Mouse (Mus musculus) mature B cell (primary cell): ENCODE measurements around the gene A630001G21Rik.

Source experiments
- in situ Hi-C: fragments of 300-500 bp; cut with MboI; formaldehyde crosslinking; loops from 2 replicates; pipeline ENCODE4 v1.14.3; 2019

A630001G21Rik gene

GRCm38 (mm10) chr1:85735463-85736123, 42.9 kb downstream of the A630001G21Rik start:
- in situ Hi-C loops = no loop called here

GRCm38 (mm10) chr1:85734511-85734910, 43.9 kb downstream of the A630001G21Rik start:
- in situ Hi-C loops = no loop called here

GRCm38 (mm10) chr1:85732581-85732980, 45.9 kb downstream of the A630001G21Rik start:
- in situ Hi-C loops = no loop called here

DNA sequence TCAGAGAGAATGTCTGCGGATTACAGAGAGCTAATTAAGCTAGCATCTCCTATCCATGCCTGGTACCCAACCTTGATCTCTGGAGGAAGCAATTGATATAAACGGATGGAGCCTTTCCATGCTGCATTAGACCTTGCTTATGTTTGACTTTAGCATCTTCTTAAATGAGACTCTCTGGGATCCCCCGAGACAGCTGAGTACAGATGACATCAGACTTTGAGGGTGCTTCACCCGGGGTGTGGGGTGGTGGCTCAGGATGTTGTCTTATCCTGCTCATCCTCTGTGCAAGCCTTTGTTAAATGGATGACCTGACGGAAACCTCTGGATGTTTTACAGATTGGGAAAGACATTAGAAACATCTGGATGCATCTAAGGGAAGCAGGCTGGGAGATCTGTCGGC, 48.0 kb downstream of the A630001G21Rik start:
- in situ Hi-C loops = no loop called here

GRCm38 (mm10) chr1:85720220-85720893, 58.1 kb downstream of the A630001G21Rik start:
- in situ Hi-C loops = no loop called here

DNA sequence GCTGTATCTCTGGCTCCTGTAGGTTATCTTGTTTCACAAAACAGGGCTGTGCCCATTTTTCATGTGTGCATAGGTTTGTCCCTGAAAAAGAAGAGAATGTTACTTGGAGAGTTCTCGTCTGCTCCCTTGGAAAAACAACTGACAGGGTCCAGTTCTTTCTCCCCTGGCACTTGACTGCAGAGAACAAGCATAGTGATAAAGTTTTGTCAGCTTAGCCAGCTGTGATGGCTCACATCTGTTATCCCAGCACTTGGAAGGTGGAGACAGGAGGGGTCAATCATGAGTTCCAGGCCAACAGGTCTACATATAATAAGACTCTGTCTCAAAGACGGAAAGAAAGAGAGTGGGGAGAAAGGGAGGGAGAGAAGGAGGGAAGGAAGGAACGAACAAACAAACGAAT, 59.4 kb downstream of the A630001G21Rik start:
- in situ Hi-C loops = no loop called here

DNA sequence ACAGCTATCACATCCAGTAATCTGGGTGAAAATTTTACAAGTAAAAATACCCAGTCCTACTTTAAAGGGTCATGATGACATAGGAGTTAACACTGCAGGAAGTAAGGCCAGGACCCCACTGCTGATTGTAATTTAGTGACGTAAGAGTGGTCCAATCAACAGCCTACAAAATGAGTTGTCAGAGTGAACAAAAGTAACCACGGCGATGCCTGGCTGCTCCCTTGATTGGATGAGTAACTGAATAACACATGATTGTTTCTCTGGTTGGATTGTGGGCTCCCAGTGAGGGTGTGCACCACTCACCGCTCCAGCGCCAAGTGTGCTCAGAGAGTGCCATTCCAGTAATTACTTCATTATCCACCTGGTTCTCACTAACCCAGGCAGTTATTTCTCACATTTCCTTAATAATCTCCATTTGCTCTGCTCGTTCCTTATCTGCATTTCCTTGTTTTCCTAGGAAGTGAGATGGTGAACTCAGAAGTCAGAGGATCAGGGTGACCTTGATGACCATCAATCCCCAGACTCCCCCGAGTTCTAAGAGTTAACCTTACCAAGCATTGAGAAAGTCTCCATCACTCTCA, 61.9 kb downstream of the A630001G21Rik start:
- in situ Hi-C loops = no loop called here

DNA sequence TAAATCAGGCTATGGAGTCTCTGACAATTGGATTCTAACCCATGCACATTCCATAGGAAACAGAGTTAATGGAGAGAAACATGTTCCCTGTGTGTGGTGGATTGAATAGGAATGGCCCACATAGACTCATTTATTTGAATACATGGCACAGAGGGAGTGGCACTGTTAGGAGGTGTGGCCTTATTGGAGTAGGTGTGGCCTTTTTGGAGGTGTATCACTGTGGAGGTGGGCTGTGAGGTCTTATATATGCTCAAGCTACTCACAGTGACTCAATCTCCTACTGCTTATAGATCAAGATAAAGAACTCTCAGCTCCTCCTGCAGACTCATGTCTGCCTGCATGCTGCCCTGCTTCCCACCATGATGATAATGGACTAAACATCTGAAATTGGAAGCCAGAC, 63.9 kb downstream of the A630001G21Rik start:
- in situ Hi-C loops = no loop called here

- in situ Hi-C loops = no loop called here
Measured at GRCm38 (mm10) chr1:85706754-85707153, 71.7 kb downstream of the A630001G21Rik start.

GRCm38 (mm10) chr1:85705552-85705951, 72.9 kb downstream of the A630001G21Rik start:
- in situ Hi-C loops = no loop called here

GRCm38 (mm10) chr1:85703245-85704186, 74.9 kb downstream of the A630001G21Rik start:
- in situ Hi-C loops = no loop called here

DNA sequence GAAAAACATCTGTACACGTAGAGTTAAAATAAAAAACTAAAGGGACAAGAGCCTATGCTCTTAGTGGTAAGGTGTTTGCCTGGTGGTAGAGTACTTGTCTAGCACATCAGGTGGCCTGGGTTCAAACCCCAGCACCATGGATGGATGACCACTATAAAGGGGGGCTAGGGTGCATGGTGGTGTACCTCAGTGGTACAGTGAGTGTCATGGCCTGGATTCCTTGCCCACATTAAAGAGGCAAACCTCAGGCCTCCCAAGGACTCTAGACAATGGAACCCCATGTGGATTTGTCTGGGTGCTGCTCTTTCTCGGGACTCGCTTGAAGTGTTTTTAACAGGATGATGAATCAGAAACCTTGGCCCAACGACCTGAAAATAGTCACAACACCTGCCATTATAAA, 75.9 kb downstream of the A630001G21Rik start:
- in situ Hi-C loops = no loop called here

GRCm38 (mm10) chr1:85697721-85698493, 80.5 kb downstream of the A630001G21Rik start:
- in situ Hi-C loops = no loop called here

- in situ Hi-C loops = no loop called here
Measured at GRCm38 (mm10) chr1:85695646-85696045, 82.8 kb downstream of the A630001G21Rik start.

DNA sequence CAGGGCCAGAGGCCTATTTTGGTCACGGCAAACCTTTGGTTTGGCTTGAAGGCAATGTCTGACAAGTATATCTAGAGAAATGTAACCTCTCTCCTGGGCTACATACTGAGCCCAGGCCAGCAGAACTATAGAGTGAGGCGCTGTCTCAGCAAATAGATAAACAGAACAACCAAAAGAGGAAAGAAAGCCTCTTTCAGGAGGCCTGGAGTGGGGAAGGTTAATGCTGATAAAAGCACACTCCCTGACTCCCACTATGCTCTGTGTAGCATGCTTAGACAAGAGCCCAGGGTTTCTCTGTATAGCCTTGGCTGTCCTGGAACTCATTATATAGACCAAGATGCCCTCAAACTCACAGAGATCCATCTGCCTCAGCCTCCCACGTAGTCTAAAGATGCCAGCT, 85.2 kb downstream of the A630001G21Rik start:
- in situ Hi-C loops = no loop called here

DNA sequence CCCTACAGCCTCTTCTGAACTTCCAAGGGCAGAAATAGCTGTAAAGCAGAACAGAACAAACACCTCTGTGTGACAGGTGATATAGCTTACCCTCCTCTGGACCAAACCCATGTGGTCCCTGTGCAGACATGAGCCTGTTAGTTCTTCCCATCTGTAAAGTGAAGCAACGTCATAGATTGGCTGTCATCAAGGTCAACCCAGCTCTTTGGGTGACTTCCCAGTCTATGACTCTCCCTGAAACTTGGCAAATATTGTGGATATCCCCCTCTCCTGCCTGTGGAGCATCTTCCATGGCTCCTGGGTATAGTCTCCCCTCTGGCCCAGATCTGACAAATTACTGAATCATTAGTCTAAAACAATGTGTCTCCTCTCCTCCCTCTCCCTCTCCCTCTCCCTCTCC, 86.2 kb downstream of the A630001G21Rik start:
- in situ Hi-C loops = no loop called here

DNA sequence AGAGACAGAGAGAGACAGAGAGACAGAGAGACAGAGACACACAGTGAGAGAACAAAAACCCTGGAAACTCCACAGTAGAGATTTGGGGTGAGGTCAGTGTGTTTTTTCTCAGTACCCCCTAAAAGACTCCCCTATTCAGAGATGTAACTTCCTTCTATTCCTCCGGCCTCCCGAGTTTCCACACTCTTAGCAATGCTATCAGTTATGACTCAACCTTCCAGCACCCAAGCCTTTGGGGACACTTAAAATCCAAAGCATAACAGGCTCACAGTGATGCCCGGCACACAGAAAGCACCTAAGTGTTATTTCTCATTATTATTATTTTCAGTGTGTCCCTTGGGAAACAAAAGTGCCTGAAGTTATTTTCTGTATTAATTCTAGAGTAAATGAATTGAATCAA, 87.9 kb downstream of the A630001G21Rik start:
- in situ Hi-C loops = no loop called here

DNA sequence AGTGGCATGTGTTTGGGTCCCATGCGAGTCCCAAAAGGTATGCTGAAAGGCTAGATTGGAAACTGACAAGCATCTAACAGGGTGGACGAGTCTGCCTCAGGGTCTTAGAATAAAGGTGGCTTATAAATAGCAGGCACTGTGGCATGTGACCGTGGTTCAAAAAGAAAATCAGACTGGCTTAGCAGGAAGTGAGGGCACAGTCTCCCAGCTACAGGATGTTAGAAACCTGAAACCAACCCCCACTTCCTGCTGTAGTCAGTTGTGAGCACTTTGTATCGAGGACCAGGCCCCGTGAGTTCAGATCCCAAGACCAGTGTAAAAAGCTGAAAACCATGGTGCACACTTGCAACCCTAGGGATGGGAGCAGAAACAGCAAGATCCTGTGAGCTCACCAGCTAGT, 91.1 kb downstream of the A630001G21Rik start:
- in situ Hi-C loops = no loop called here

- in situ Hi-C loops = no loop called here
Measured at GRCm38 (mm10) chr1:85686666-85687065, 91.8 kb downstream of the A630001G21Rik start.

DNA sequence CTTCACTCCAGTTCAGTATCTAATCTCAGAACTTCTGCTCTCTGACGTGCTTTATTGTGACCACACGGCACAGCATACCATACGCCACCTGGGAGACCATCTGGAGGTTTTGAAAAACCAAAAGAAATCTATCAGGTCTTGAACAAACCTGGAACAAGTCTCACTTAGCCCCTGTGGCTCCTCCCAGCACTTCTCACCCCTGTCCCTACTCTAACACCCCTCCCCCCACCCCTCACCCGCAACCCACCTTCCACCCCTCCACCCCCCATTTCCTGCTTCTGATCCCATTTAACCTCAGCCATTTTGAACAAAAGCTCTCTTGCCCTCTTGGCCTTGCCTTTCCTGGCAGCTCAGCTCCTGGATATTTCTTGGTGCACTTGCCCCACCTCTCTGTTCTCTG, 98.2 kb downstream of the A630001G21Rik start:
- in situ Hi-C loops = no loop called here
